Mouse (Mus musculus): ENCODE measurements around the gene Prkca. TPM values are rescaled to one million over a fixed set of nuclear protein-coding genes. Genes with fewer than 3 reads are reported as not detected.

Gene Prkca
- total RNA-seq, 2 experiments from 2014 or later: 33.5 to 49.2 TPM

DNA sequence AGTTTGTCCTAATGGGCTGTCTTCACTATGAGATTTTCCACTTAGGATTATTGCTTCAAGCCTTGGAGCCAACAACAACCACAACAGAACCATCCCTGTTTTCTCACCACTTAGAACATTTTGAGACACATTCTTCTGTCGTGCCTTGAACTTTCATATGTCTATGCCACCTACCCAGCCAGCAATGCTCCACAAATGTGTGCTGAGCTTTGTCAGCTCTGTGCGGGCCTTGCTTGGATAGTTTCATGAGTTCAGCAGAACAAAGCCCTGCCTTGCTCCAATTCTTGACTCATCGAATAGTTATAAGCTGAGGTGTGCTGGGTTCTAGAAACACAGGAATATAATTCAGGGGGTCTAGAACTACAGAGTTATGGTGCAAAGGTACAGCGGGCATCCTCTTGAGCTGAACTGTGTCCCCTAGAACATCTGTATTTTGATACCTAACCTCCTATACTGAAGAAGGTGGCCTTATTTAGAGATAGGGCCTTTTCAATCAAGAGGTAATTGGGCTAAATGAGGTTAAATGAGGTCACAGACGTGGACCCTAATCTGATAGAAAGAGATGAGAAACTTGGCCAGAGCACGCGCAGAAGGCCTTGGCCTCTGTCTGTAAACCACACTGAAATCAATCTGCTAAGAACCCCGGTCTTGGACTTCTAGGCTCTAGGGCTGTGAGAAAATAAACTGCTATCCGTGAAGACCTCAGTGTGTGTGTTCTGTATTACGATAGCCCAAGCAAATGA lies 96.4 kb downstream of the Prkca start:
- intact Hi-C loops (cut with DNase I): no loop called here
- DNase-seq: no peak

GRCm38 (mm10) chr11:108246267-108246702 lies 97.4 kb downstream of the Prkca start:
- no peak for DNase-seq
- intact Hi-C loops (cut with DNase I): no loop called here

DNA sequence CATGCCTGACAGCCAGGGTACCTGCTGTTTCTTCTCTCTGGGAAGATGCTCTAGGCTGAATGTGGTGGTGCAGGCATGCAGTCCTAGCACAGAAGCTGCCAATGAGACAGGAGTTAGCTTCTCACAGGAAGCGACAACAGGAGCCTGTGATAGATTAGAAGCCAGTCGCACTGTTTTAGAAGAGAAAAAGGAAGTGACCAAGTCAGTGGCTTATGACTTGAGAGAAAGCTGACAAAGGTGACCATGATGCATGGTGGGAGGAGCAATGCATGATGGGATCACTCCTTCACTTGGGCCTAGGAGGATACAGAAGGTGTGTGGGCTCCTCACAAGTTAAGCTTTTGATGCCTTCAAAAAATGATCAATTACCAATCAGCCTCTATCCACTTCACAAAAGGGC lies 99.5 kb downstream of the Prkca start:
- intact Hi-C loops (cut with DNase I): no loop called here
- no peak for DNase-seq

- no peak for DNase-seq
- intact Hi-C loops (cut with DNase I): no loop called here
Observed at GRCm38 (mm10) chr11:108243633-108244032, 100.1 kb downstream of the Prkca start.

- intact Hi-C loops (cut with DNase I): no loop called here
Observed at GRCm38 (mm10) chr11:108240924-108241498, 102.7 kb downstream of the Prkca start.

GRCm38 (mm10) chr11:108239173-108239572 lies 104.6 kb downstream of the Prkca start:
- intact Hi-C loops (cut with DNase I): no loop called here
- DNase-seq: no peak

More at GRCm38 (mm10) chr11:108240924-108241498, 102.7 kb downstream of the Prkca start:
- no peak for DNase-seq

- intact Hi-C loops (cut with DNase I): no loop called here
- no peak for DNase-seq
Observed at GRCm38 (mm10) chr11:108236754-108237428, 106.8 kb downstream of the Prkca start.

DNA sequence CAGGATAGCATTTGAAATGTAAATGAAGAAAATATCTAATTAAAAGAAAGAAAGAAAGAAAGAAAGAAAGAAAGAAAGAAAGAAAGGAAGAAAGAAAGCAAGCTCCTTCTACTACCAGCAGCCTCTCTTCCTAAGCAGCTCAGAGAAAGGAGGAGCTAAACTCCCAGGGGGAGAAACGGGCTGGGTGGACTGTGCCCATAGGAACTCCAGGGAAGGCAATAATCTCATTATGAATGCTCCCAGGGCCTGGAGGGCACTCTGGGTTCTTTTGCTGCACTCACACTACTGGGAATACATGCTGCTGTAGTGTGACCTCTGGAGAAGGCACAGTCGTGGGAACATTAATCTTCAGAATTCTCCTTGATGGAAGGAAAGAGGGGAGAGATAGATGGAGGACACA lies 107.5 kb downstream of the Prkca start:
- intact Hi-C loops (cut with DNase I): no loop called here
- no peak for DNase-seq

DNA sequence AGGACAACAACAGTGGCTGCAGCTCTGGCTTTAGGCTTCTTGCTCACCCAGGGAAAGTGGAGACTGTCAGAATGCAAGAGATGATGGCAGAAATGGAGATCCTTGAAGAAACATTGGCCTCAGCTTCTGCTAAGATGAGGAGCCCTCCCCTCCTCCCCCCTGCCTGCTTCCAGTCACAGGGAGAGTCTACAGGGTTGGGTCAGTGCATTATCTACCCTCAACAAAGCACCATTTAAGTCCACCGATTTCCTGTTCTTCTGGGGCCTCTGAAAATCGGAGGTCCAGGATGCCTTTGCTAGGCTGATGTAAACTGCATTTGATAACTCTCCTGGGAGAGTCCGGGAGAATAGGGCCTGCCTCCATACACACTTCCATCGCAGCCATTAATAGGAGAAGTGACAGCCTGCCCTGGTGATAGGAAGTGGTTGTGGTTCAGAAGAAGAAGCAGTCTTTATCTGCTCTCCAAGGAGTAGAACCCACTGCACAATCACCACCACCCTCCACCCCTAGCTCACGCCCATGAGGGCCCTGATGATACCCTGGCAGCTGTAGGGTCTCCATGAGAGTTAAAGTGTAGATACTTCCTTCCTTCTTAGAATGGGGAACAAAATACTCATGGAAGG lies 108.5 kb downstream of the Prkca start:
- intact Hi-C loops (cut with DNase I): no loop called here

DNA sequence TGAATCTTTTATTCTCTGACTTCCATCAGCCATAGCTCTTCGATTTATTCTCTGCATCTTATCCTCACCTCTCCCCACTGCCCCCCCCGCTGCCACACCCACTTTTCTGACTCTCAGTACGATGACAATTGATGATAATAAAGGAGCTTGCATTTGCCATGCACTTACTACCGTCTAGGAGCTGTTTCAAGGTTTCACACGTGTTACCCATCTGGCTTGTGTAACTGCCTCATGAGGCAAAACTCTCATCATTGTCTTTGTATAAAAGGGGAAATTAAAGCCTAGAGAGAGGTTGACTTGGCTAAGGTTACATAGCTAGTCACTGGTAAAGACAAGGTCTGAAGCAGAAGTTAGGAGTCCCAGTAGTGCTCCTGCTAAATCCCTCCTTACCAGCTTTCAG lies 110.7 kb downstream of the Prkca start:
- DNase-seq: no peak
- intact Hi-C loops (cut with DNase I): no loop called here

More for the DNA sequence above, 108.5 kb downstream of the Prkca start:
- DNase-seq: no peak

GRCm38 (mm10) chr11:108230101-108230500 lies 113.6 kb downstream of the Prkca start:
- intact Hi-C loops (cut with DNase I): no loop called here
- no peak for DNase-seq

DNA sequence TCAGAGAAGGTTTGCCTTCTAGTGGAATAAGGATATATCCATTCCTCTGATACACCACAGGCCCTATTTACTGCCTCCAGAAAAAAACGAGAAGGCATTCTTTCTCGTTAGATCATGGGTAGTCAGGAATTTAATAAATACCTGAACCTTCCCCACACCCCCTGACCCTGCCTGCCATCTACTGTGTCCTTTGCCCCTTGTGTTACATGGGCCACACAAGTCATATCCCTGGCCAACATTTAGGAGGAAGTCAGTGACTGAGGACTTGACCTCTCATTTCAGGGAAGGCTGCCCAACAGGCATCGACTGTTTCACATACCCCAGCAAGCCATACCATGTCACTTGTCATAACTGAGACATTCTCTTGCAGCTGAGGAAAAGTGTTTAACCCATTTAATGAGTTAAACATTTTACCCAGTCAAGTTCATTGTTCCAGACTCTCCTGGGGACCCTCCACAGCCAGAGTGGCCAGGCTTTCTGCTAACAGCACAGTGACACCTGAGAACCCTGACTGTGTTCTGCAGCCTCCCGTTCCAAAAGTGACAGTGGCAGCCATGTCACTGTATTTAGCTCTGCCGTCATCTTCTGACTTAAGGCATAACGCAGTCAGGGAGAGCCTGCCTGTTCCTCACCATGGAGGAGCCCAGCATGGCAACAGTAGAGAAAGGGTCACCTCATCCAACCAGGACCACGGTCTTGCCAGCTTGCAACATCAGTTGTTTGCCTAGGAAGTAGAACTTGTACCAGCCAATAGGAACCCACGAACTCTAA lies 114.4 kb downstream of the Prkca start:
- no peak for DNase-seq
- intact Hi-C loops (cut with DNase I): no loop called here

- intact Hi-C loops (cut with DNase I): no loop called here
- no peak for DNase-seq
Observed at GRCm38 (mm10) chr11:108228497-108228896, 115.2 kb downstream of the Prkca start.

DNA sequence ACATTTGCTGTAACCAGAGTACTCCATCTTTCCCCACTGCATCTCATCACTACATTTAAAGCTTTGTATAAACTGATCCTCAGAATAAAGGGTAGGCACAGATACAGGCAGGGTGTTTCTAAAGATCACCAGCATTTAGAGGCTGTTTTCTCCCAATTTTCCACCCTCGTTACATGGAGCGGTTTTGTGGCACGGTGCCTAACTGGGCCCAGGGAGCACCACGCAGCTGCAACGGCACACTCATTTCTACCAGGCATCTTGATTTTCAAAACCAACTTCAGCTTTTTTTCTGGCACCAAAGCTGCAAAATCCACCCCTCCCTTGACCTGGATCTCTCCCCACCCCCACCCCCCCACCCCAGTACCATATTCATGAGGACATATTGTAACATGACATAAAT lies 117.5 kb downstream of the Prkca start:
- intact Hi-C loops (cut with DNase I): no loop called here
- no peak for DNase-seq

DNA sequence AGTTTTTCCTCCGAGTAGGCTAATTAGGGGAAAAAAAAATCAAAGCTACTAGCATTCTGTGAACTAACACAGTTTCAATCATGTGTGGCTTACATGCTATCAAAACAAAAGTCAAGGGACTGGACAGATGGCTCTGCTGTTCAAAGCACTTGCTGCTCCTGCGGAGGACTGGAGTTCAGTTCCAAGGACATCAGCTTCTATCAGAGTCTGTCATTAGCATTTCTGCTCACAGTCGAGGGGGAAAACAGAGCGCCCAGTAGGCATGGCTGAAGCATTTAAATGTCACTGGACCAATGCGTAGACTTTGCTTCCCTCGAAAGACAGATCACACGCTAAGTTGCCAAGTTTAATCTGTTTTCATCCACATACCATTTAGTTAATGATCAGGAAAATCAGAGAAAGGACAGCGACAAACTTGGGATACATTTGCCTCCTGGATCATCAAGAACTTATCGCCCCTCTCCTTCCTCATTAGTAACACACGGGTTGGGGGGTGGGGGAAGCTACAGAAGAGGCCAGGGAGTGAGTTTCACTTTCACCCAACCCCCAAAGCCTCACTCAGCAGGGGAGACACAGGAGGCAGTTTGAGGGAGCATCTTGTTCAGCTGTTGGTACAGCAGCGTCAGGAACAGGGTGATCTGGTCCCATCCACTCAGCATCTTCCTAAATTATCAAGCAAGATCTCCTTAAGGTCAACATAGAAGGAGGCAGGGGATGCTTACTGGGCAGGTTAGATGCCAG lies 119.3 kb downstream of the Prkca start:
- no peak for DNase-seq
- intact Hi-C loops (cut with DNase I): no loop called here

DNA sequence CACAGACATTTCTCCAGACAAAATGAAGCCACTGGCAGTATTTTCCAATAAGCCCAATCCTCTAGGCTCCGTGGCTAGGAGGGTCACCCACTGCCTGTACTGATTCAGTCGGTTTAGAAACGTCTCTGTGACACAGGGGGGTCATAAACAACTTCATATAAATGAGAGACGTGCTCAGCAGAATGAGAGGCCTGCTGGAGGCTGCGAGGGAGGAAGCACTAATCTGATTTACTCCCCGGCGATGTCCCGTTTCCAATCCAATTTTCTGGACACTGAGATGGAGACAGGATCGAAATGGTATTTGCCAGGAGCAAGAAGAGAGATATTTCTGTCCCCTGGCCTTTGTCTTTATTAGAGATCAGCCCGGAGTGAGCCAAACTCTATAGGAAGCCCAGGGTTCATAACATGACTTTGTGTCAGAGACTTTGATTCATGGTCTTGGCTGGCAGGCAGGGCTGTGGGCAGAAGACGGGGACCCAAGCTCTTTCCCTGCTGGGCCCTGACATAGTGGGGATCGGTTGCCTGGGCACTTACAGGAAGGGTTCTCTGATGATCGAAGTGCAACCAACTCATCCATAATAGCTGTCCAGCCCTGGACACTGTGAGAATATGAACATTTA lies 120.0 kb downstream of the Prkca start:
- intact Hi-C loops (cut with DNase I): no loop called here
- DNase-seq: no peak

DNA sequence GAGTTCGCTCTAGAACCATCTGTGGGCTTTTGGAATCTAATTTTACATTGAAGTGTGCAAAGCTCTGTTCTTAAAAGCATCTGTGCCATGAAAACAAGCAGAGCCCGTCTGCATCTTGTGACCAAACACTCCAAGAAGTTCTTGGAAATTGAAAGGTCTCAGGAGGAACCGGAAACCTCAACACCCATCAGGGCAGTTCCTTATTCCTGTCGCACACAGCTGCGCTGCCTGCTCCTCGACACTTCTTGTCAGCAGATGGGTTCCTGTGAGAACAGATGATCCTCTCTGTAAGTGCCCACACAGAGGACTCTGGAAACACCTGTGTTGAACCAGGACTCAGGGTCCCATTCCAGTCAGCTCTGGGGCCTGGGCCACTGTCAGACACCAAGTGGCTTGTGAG lies 120.6 kb downstream of the Prkca start:
- intact Hi-C loops (cut with DNase I): no loop called here
- DNase-seq: no peak

GRCm38 (mm10) chr11:108222616-108223015 lies 121.1 kb downstream of the Prkca start:
- intact Hi-C loops (cut with DNase I): no loop called here
- peak in 1 of 2 experiments; percentile 10 for DNase-seq

DNA sequence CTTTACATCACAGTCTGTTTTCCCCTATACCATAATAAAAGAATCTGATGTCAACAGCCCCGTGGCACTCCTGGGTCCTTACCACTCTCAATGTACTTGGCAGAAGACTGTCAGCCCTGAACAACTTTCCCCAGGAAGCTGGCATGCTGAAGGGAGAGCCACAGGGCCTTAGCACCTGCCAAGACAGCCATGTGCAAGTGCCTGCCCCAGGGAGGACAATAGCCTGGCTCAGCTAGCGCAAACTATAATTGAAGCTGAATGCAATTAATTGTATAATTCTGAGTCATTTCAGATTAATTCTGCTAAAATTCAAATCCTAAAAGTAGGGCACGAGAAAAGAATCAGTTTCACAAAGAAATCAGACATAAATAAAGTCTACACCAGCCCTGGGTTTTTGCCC lies 121.7 kb downstream of the Prkca start:
- DNase-seq: no peak
- intact Hi-C loops (cut with DNase I): no loop called here
